Mouse (Mus musculus) neutrophil, adult 5-6 weeks (primary cell): Measurements from ENCODE around the gene Padi3. TPM values are rescaled to one million over a fixed set of nuclear protein-coding genes. Genes with fewer than 3 reads are reported as not detected.
A peak's percentile ranks its signal among the peaks of the same experiment; 100 is the strongest.

Source experiments
- ATAC-seq: fragments of 151-379, 151-347 bp; 2 replicates; pipeline ENCODE4 v1.8.0; 2017; ENCODE audit warnings: mild to moderate bottlenecking, moderate TSS enrichment; ENCODE audit not compliant: insufficient number of reproducible peaks, poor library complexity, low FRiP score, severe bottlenecking; ENCODE audit errors: extremely low read depth
- total RNA-seq: library from RNA; stranded (forward); fragments of 200-1000 nt; gene quantifications from 2 replicates; pipeline ENCODE4 v1.2.3, GENCODE M21; 2017

Gene Padi3
- total RNA-seq, 1 experiment from 2014 or later = not detected

DNA sequence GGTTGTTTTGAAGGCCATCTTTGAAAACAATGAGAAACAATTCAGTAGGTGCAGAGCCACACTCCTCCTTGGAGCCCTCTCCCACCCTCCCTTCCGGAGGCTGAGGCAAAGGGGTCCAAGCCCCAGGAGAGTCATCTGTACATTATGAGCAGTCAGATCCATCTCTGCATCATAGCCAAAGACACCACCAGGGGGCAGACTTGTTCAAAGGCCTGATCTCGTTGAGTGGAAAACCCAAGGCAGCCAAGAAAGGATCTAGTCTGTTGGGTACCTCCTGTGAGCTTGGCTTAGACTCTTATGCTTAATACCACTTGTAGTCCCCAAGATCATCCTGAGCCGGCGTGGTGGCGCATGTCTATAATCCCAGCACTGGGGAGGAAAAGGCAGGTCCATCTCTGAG, 11.5 kb upstream of the Padi3 start:
- no peak for ATAC-seq

- ATAC-seq = no peak
Observed at GRCm38 (mm10) chr4:140817413-140817812, 7.0 kb upstream of the Padi3 start.

- no peak for ATAC-seq
Observed at GRCm38 (mm10) chr4:140815996-140816917, 5.8 kb upstream of the Padi3 start.

- no peak for ATAC-seq
Observed at GRCm38 (mm10) chr4:140815496-140815895, 5.0 kb upstream of the Padi3 start.

GRCm38 (mm10) chr4:140814241-140815225, 4.1 kb upstream of the Padi3 start:
- ATAC-seq = peak; percentile 52

DNA sequence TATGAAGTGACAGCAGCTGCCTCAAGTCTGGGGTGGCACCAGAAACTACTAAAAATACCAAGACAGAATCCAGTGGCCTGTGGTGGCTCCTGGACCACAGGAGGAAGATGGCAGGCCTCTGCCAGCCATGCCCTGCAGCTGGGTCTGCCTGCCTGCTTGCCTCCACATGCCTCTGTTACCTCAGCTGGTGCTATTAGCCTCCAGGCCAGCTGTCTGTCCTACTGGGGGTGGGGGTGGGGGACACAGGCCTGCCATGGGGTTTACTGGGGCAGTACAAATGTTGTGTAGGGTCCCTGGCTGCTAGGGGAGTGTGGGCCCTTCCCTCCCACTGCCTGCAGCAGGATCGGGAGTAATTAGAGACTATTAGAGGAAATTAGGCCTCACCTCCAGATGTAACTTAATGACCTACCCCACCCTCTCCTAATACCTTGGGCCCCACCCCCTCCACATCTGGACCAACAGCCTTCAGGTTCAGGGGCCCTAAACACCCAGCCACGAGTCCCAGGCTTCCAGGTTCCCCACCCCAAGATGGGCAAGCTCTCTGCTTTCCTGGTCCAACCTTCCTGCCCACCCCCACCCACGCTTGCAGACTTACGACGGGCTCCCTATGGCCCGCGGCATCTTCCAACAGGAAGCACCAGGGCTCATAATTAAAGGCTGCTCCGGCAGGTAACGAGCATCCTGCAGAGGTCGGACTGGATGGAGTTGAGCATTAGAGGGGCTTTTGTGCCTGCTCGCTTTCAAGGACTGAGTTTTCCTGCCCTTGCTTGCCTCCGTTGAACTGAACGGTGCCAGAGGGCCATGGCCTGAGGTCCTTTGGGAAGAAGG, 3.1 kb upstream of the Padi3 start:
- no peak for ATAC-seq

- no peak for ATAC-seq
Observed at GRCm38 (mm10) chr4:140812609-140813008, 2.2 kb upstream of the Padi3 start.

DNA sequence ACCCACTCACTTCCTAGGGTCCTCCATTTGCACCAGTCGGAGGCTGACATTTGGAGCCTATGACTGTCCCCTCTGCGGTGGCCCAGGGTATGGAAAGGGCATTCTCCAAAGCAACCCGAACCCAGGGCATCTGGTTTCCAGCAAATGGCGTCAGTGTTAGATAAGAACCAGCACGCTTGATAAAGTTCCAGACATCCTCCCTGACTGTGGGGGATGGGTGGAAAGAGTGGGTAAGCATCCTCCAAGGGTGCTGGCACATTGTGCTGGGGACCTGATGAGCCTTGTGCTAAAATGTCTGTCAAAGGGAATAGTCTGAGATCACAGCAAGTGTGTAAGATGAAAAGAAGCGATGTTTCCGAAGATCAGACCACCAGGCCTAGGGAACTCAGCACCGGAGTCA, 1.7 kb upstream of the Padi3 start:
- ATAC-seq = no peak

GRCm38 (mm10) chr4:140809118-140809517, 1.3 kb downstream of the Padi3 start:
- ATAC-seq = no peak

DNA sequence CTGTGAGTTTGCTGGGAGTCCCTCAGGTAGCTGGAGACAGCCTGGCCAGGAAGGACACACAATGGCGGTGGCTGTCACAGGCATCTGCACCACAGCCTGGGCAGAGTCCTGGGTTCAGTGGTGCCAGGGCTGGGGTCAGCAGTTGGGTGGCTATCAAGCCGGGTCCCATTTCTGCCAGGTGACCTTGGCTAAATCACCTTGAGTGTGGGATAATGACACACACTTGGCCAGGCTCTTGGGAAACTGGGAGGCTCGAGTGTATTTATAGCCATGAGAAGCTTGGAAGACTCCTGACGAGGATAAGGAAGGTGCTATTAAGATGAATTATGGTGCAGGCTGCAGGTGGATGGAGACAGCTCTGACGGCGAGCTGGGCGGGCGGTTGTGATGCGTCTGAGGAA, 5.8 kb downstream of the Padi3 start:
- no peak for ATAC-seq

DNA sequence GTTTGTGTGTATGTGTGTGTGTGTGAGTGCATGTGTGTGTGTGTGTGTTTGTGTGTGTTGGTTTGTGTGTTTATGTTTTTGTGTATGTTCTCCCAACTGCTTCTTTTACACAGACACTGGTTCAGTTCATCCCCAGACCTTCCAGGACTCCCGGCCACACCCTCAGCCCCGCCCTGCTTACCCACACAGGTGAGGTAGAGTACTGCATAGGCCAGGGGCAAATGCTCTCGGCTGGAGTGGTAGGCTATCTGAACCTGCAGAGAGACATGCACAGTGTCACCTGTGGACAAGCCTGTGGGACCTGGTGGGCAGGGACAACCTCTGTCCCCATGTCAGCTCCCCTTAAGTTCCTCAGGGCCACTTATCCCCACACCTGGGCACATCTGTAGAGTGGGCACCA, 9.1 kb downstream of the Padi3 start:
- no peak for ATAC-seq

GRCm38 (mm10) chr4:140796786-140797185, 13.7 kb downstream of the Padi3 start:
- ATAC-seq = no peak

DNA sequence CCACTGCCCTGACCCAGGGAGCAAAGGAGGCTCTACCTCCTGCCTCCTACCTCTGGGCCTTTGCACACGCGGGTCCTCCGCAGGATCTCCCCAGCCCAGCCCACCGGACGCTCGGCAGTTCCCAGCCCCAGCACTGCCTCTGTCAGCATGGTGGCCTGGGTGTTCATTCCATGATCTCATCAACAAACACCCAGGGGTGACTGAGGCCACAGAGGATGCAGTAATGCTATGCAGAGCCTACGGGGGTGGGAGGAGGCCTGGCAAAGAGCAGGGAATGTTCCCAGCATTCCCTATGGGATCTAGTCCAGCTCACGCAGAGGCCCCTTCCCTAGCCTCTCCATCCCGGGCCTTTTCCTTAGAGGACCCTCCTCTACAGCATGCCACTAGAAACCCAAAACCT, 15.8 kb downstream of the Padi3 start:
- no peak for ATAC-seq

DNA sequence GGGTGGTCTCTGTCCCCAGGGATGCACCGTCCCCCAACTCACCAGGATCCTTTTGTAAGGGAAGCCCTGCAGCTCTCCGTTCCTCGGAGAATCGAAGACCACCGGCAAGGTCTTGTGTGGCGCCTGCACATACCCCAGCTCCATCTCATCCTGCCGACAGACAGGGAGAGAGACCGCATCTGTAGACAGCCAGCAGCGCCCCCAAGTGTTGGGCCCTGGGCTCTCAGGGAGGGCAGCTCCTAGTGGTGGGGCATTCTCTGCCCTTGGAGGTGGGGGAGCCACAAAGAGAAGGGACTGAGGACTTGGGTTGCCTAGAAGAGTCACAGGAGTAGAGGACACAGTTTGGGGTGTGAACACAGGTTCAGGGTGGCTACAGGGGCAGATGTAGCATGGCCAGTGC, 16.7 kb downstream of the Padi3 start:
- ATAC-seq = no peak

DNA sequence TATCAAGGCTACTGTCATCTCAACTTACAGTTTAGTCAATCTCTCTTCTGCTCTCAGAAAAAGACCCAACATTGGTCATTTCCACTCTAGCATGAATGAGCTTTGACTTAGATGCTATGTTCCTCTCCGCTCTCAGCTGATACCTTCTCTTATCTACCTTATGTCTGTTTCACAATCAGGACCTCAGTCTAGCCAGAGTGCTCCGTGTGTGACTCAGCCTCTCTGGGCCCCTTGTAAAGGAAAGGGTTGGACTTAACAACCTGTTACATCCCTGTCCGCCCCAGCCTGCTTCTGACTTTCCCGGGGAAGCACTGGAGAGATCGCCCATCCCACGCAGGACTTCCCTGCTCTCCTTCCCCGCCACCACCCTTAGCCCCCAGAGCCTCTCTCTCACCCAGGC, 17.9 kb downstream of the Padi3 start:
- no peak for ATAC-seq

DNA sequence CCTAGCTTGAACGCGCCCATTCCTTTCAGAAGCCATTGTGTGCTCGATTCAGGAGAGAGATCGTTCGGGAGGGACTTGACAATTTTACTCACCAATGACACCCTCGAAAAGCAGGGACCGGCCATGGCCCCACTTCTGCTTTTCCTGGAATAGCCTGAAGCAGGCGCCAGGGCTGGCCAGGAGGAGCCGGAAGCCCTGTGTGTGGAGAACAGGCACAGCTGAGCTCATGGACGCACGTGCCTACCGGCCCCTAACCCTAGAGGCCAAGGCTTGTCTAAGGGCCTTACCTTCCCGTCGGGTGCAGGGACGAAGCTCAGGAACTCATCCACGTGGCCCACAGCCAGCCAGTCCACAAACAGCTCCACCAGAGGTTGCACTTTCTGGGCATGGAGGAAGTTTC, 19.4 kb downstream of the Padi3 start:
- ATAC-seq = no peak

GRCm38 (mm10) chr4:140789983-140790382, 20.5 kb downstream of the Padi3 start:
- no peak for ATAC-seq

GRCm38 (mm10) chr4:140788983-140789382, 21.5 kb downstream of the Padi3 start:
- peak; percentile 66 for ATAC-seq

DNA sequence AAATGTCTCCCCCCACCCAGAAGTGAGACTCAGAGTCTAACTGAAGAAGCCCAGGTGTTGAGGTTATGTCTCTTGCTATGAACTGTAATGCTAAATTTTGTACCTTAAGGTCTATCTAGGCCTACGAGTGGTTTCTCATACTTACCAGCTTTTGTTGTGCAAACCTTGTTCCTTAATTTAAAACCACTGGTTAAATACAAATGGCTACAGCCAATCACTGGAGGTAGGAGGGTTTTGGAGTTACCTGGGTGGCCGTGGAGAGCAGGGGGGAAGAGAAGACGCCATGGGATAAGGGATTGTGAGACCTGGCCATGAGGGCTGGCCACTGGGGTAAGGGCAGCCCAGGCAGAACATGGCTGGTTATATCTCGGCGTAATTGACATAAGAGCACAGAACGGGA, 22.2 kb downstream of the Padi3 start:
- ATAC-seq = peak; percentile 10; the same call in 1 of the 2 replicates
